Mouse (Mus musculus) kidney, embryonic 15.5 days (tissue): ENCODE measurements at regions not wholly inside any gene's neighbourhood (a gene's known extent, or its start where the extent isn't known, plus 50 kb on each side); places are given as distances from the start of the nearest gene placed in this dataset.
A peak's percentile ranks its signal among the peaks of the same experiment; 100 is the strongest.

Source experiments
- ATAC-seq: fragments of 200-750 bp; cut with Nextera tagmentation; replicated peaks from 2 replicates; pipeline ENCODE4 v1.8.0; 2017; ENCODE audit warnings: moderate TSS enrichment; ENCODE audit not compliant: low FRiP score
- H3K27ac ChIP-seq: fragments of 300-500 bp; sonication (generic); 2 replicates; pipeline ENCODE4 v1.5.1; 2015; ENCODE audit warnings: mild to moderate bottlenecking, inconsistent platforms
- H3K27me3 ChIP-seq: fragments of 300-500 bp; sonication (generic); 2 replicates; pipeline ENCODE4 v1.6.1; 2015; ENCODE audit warnings: inconsistent platforms
- H3K36me3 ChIP-seq: fragments of 300-500 bp; sonication (generic); 2 replicates; pipeline ENCODE4 v1.6.1; 2015; ENCODE audit warnings: inconsistent platforms
- H3K4me1 ChIP-seq: fragments of 300-500 bp; sonication (generic); 2 replicates; pipeline ENCODE4 v1.6.1; 2015; ENCODE audit warnings: inconsistent platforms
- H3K4me2 ChIP-seq: fragments of 300-500 bp; sonication (generic); 2 replicates; pipeline ENCODE4 v1.6.1; 2015; ENCODE audit warnings: moderate library complexity, mild to moderate bottlenecking, inconsistent platforms
- H3K4me3 ChIP-seq: fragments of 300-500 bp; sonication (generic); replicated peaks from 2 replicates; pipeline ENCODE4 v1.5.1; 2015; ENCODE audit warnings: mild to moderate bottlenecking, inconsistent platforms
- H3K9ac ChIP-seq: fragments of 300-500 bp; sonication (generic); 2 replicates; pipeline ENCODE4 v1.6.1; 2015; ENCODE audit warnings: mild to moderate bottlenecking, inconsistent platforms
- H3K9me3 ChIP-seq: fragments of 300-500 bp; sonication (generic); replicated peaks from 2 replicates; pipeline ENCODE4 v1.6.1; 2016; ENCODE audit warnings: inconsistent platforms
- WGBS: fragments of 180-500 bp; shearing (Covaris S2); methylation state at CpG from one replicate; pipeline ENCODE4 v1.1.7; 2015; ENCODE audit warnings: mixed read lengths; 5-methylcytosine and 5-hydroxymethylcytosine counted together

DNA sequence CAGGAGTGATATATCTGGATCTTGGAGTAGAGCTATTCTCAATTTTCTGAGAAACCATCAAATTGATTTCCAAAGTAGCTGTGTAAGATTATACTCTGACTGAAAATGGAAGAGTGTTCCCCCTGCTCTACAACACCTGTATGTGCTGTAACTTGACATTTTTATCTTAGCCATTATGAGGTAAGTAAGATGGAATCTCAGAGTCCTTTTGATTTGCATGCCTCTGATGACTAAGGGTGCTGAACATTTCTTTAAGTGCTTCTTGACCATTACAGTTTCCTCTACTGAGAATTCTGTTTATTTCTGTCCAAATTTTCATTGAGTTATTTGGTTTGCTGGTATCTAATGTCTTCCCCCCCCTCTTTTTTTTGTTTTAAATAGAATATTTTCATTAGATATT is 343.0 kb downstream of the Adcyap1 start:
- Histone ChIP-seq H3K9me3 (no peaks in the 10 kb centered on the region), H3K4me1 (no peaks in the 10 kb centered on the region), H3K4me2 (no peak overlapping the region), H3K9ac (no peak overlapping the region), H3K27me3 (no peaks in the 10 kb centered on the region), H3K36me3 (no peaks in the 10 kb centered on the region), H3K27ac (no peak overlapping the region), H3K4me3 (no peak overlapping the region)
- ATAC-seq: no peak

DNA sequence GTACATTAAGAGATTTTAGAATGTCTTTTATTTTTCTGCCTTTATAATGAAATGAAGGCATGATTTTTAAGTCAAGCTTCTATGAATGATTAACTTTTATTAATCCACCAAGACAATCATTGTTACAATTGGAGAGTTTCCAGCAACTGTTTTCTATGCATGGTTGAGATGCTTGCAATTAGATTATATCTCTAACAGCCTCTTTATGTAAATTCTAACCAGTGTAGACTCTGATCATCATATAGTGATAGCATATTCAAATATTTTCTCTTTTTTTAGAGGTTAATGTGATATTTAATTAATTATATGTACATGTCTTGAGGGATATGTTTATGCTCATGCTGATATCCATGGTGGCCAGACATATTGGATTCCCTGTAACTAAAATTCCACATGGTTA is 351.5 kb downstream of the Adcyap1 start:
- no peak overlapping the region for H3K4me3 ChIP-seq
- no peak overlapping the region for H3K9ac ChIP-seq
- ATAC-seq: 0 out of 2 replicates have a peak, but pooled peaks have one; percentile 64
- no peak overlapping the region for H3K27ac ChIP-seq
- H3K27me3 ChIP-seq: no peaks in the 10 kb centered on the region
- no peaks in the 10 kb centered on the region for H3K36me3 ChIP-seq
- no peak overlapping the region for H3K4me2 ChIP-seq
- H3K4me1 ChIP-seq: no peaks in the 10 kb centered on the region
- no peaks in the 10 kb centered on the region for H3K9me3 ChIP-seq

DNA sequence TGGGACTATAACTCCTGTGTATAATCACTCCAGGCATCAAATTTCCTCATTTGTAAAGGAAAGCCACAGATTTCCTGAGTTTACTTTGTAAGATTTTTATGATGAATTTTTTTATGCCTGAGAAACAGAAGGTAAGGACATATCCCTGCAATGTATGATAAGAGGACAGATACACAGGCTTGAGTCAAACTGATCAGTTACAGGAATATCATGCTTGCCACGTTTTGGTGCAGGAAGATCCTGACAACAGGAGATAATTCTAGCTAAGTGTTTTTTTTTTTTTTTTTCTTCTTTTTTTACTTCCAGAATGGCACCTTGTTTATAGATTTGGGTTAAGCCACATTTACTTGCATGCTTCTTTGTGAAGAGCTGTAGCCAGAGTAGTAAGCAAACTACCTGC is 357.1 kb downstream of the Adcyap1 start:
- Histone ChIP-seq H3K27me3 (no peaks in the 10 kb centered on the region), H3K4me3 (no peak overlapping the region), H3K9ac (no peak overlapping the region), H3K27ac (no peak overlapping the region), H3K4me1 (no peaks in the 10 kb centered on the region), H3K4me2 (no peak overlapping the region), H3K36me3 (no peaks in the 10 kb centered on the region), H3K9me3 (no peaks in the 10 kb centered on the region)
- WGBS: 48% methylated on average over 1 of the region's 1 CpGs
- no peak for ATAC-seq

DNA sequence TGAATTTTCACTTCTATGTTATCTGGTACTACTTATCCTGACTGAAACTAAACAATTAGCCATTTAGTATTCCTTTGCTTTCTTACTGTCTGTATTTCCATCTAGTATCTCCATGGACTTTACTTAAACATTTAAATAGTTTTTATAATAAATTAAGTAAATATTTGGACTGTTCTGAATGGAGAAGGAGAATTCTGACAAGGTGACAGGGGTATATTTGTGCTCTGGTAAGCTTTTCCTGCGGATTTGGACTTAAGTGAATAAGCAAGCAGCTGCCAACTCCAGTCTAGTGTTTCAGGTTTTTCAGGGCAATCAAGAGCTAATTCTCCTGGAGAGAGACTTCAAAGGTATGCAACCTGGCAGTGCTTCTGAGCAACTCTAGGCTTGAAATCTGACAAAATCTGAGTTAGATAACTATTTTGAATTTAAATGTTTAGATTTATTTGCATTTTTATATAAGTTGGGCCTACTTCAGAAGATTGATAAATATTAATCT is 364.5 kb downstream of the Adcyap1 start:
- H3K27me3 ChIP-seq: no peaks in the 10 kb centered on the region
- WGBS: 36% methylated on average over 1 of the region's 1 CpGs
- no peak for ATAC-seq

DNA sequence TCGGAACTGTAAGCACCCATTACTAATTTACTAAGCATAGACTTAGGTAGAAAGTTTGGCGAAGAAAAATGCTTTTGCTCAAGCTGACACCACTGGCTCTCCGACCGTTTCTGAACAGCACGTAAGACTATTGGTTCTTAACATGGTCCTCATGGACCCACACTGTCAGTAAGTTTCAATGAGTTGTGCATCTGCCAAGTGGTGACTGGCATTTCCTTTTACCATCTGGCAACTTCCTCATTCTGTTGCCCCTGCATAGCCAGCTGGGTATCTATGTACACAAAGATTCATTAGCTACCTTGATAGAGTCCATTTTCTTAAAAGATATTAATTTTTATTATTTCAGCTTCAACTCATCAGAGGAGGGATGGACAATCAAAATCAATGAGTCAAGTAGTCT is 381.2 kb downstream of the Adcyap1 start:
- Histone ChIP-seq H3K36me3 (no peaks in the 10 kb centered on the region), H3K4me3 (no peak overlapping the region), H3K27ac (no peak overlapping the region), H3K27me3 (no peaks in the 10 kb centered on the region), H3K9me3 (no peaks in the 10 kb centered on the region), H3K9ac (no peak overlapping the region), H3K4me1 (no peaks in the 10 kb centered on the region), H3K4me2 (no peak overlapping the region)
- 94% methylated on average over 5 of the region's 5 CpGs for WGBS
- ATAC-seq: no peak

More for the DNA sequence above, 364.5 kb downstream of the Adcyap1 start:
- no peak overlapping the region for H3K4me3 ChIP-seq
- no peaks in the 10 kb centered on the region for H3K9me3 ChIP-seq
- no peak overlapping the region for H3K9ac ChIP-seq
- H3K4me2 ChIP-seq: no peak overlapping the region
- no peak overlapping the region for H3K27ac ChIP-seq
- no peaks in the 10 kb centered on the region for H3K36me3 ChIP-seq
- no peaks in the 10 kb centered on the region for H3K4me1 ChIP-seq

DNA sequence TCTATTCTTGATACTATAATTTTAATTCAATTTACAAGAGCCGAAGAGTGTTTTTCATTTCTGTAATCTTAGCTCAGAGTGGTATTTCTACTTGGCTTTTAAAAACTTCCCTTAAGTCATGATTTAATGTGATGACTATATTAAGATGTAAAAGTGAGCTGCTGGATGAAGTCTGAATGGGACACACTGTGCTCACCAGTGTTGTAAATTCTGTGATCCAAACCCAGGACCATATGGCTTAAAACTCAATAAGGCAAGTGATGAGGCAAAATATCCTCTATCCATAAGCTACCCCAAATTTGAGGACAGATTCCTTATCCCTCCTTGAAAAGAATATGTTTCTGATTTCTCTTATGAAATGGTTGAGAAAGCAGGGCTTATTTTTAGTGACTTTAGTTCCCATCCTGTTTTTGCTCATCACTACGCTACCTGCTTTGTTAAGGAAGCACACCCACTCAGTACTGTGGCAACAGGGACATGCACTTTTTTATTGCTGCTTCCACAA is 399.4 kb downstream of the Adcyap1 start:
- no peaks in the 10 kb centered on the region for H3K27me3 ChIP-seq
- no peak overlapping the region for H3K4me3 ChIP-seq
- no peak overlapping the region for H3K9ac ChIP-seq
- WGBS: 77% methylated on average over 2 of the region's 2 CpGs
- H3K27ac ChIP-seq: no peak overlapping the region
- no peaks in the 10 kb centered on the region for H3K9me3 ChIP-seq
- H3K4me2 ChIP-seq: no peak overlapping the region
- no peak for ATAC-seq
- H3K4me1 ChIP-seq: no peaks in the 10 kb centered on the region
- no peaks in the 10 kb centered on the region for H3K36me3 ChIP-seq

DNA sequence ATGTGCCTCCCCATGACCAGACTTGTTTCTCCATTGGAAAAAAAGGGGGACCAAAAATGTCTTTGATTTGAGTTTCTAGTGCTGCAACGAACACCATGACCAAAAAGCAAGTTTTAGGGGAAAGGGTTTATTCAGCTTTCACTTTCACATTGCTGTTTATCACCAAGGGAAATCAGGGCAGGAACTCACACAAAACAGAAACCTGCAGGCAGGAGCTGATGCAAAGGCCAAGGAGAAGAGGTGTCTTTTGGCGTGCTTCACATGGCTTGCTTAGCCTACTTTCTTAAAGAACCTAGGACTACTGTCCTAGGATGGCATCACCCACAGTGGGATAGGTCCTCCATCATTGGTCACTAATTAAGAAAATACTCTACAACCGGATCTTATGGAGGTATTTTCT is 401.4 kb downstream of the Adcyap1 start:
- no peaks in the 10 kb centered on the region for H3K9me3 ChIP-seq
- H3K4me1 ChIP-seq: no peaks in the 10 kb centered on the region
- no peak overlapping the region for H3K9ac ChIP-seq
- H3K27ac ChIP-seq: no peak overlapping the region
- no peaks in the 10 kb centered on the region for H3K27me3 ChIP-seq
- no peaks in the 10 kb centered on the region for H3K36me3 ChIP-seq
- H3K4me2 ChIP-seq: no peak overlapping the region
- no peak overlapping the region for H3K4me3 ChIP-seq
- WGBS: 76% methylated on average over 3 of the region's 3 CpGs
- ATAC-seq: no peak

DNA sequence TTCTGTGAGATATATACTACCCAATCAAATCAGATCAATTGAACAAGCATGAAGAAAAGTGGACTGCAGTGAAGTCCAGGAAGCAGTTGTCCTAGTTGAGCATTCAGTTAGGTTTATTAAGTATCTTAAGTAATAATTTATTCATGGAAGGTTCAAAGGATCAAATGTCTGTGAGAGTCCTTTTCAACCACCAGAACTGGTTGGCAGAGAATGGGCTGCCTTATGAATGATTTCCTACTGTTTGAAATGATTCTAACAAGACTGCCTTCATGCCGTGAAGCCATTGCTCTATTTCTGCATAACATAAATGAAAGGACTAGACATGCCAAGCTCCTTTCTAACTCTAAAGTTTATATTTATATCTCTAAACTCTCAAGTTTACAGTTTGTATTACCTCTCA is 410.4 kb downstream of the Adcyap1 start:
- 93% methylated on average over 1 of the region's 1 CpGs for WGBS
- H3K4me3 ChIP-seq: no peak overlapping the region
- no peaks in the 10 kb centered on the region for H3K27me3 ChIP-seq
- H3K9ac ChIP-seq: no peak overlapping the region
- no peak overlapping the region for H3K27ac ChIP-seq
- ATAC-seq: no peak
- H3K9me3 ChIP-seq: no peaks in the 10 kb centered on the region
- no peaks in the 10 kb centered on the region for H3K4me1 ChIP-seq
- no peak overlapping the region for H3K4me2 ChIP-seq
- no peaks in the 10 kb centered on the region for H3K36me3 ChIP-seq

DNA sequence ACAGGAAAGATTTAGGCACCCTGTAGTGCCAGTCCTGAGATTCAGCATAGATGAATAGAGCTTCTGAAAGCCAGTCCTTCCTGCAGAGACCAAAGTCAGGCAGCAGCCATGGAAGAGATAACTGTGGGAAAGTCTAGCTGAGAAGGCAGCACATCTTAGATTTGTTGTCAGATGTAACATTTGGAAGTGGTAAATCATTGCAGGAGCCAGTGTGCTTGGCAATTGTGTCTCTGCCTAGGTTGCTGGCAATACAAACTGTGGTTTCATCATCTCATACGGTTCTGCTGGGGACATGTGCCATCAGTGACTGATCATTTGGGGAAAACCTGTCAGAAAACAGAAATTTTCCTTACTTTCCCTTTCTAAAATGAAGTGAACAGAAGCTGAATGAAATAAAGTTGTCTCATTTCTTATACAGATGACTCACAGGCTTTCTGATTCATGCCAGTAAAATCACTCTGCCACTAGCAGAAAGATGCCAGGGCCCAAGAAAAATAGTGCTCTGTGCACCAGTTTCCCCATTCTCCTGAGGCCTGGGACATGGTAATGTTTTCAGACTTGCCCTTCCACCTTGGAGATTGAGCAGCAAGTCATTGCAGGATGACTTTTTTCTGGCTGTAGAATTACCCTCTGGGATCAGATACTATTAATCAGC is 411.3 kb downstream of the Adcyap1 start:
- no peaks in the 10 kb centered on the region for H3K4me1 ChIP-seq
- no peak overlapping the region for H3K27ac ChIP-seq
- no peak overlapping the region for H3K4me3 ChIP-seq
- no peak overlapping the region for H3K4me2 ChIP-seq
- no peak for ATAC-seq
- H3K9me3 ChIP-seq: no peaks in the 10 kb centered on the region
- no peaks in the 10 kb centered on the region for H3K36me3 ChIP-seq
- no peak overlapping the region for H3K9ac ChIP-seq
- no peaks in the 10 kb centered on the region for H3K27me3 ChIP-seq
- WGBS: 80% methylated on average over 1 of the region's 1 CpGs
